Mouse (Mus musculus) megakaryocyte, embryonic 14.5 days (primary cell): ENCODE results near the gene Ppp2r1a.

Experiments used
- FLI1 ChIP-seq: IDR thresholded peaks from 2 replicates; pipeline ENCODE4 v1.6.1; 2012; ENCODE audit warnings: low read length, inconsistent platforms, mixed read lengths
- GATA1 ChIP-seq: IDR thresholded peaks from 3 replicates; pipeline ENCODE4 v1.6.1; 2012; ENCODE audit warnings: mixed read lengths, low read length, inconsistent platforms, borderline replicate concordance

- TF ChIP-seq GATA1 (no peak), FLI1 (no peak)
Measured at GRCm38 (mm10) chr17:20946636-20947035, 1.5 kb downstream of the Ppp2r1a start.
